Mouse (Mus musculus): Measurements from ENCODE around the gene Tmem273.

- TF ChIP-seq POLR2A (IDR thresholded peaks at IDR 0.05; ENCODE audit: borderline replicate concordance, extremely low read depth, low read depth, low read length) (no peak), CTCF (IDR thresholded peaks at IDR 0.05; ENCODE audit: insufficient read depth, low read length) (no peak)
These were observed 23.6 kb upstream of the Tmem273 start for GRCm38 (mm10) chr14:32762177-32762576.
